Mouse (Mus musculus) liver, embryonic 16.5 days (tissue): ENCODE results near the gene Lrrc71. TPM values are rescaled to one million over a fixed set of nuclear protein-coding genes. Genes with fewer than 3 reads are reported as not detected.
A peak's percentile ranks its signal among the peaks of the same experiment; 100 is the strongest.

Source experiments
- ATAC-seq: fragments of 200-750 bp; cut with Nextera tagmentation; 2 replicates; pipeline ENCODE4 v1.8.0; 2017; ENCODE audit warnings: low read depth, mild to moderate bottlenecking, moderate number of reproducible peaks, moderate library complexity
- H3K27ac ChIP-seq: fragments of 300-500 bp; sonication (generic); 2 replicates; pipeline ENCODE4 v1.5.1; 2014; ENCODE audit warnings: mild to moderate bottlenecking, low read length
- H3K27me3 ChIP-seq: fragments of 300-500 bp; sonication (generic); 2 replicates; pipeline ENCODE4 v1.6.1; 2014; ENCODE audit warnings: low read depth, low read length, mixed read lengths; ENCODE audit not compliant: control insufficient read depth, insufficient read depth
- H3K36me3 ChIP-seq: fragments of 300-500 bp; sonication (generic); 2 replicates; pipeline ENCODE4 v1.6.1; 2014; ENCODE audit warnings: mild to moderate bottlenecking; ENCODE audit not compliant: control insufficient read depth, insufficient read depth
- H3K4me1 ChIP-seq: fragments of 300-500 bp; sonication (generic); 2 replicates; pipeline ENCODE4 v1.6.1; 2014; ENCODE audit warnings: low read depth, low read length, mixed read lengths; ENCODE audit not compliant: control insufficient read depth
- H3K4me2 ChIP-seq: fragments of 300-500 bp; sonication (generic); 2 replicates; pipeline ENCODE4 v1.6.1; 2014; ENCODE audit warnings: low read depth, low read length, mixed read lengths
- H3K4me3 ChIP-seq: fragments of 300-500 bp; sonication (generic); 2 replicates; pipeline ENCODE4 v1.5.1; 2014; ENCODE audit warnings: low read depth, mild to moderate bottlenecking, low read length
- H3K9ac ChIP-seq: fragments of 300-500 bp; sonication (generic); 2 replicates; pipeline ENCODE4 v1.6.1; 2014; ENCODE audit warnings: low read depth, low read length
- H3K9me3 ChIP-seq: fragments of 300-500 bp; sonication (generic); replicated peaks from 2 replicates; pipeline ENCODE4 v1.6.1; 2016; ENCODE audit warnings: low read length; ENCODE audit not compliant: control insufficient read depth
- WGBS: fragments of 180-500 bp; shearing (Covaris S2); extraction: QIAGEN DNeasy Blood & Tissue Kit; methylation state at CpG from one replicate; pipeline ENCODE4 v1.1.7; 2014; ENCODE audit not compliant: insufficient replicate concordance; 5-methylcytosine and 5-hydroxymethylcytosine counted together
- polyA plus RNA-seq: library from polyadenylated mRNA; unstranded; fragments of >200 nt; fragmentation: Nextera tagmentation; extraction: Ambion mirVana; gene quantifications from 2 replicates; pipeline ENCODE4 v1.2.1, GENCODE M21; 2015

Gene Lrrc71
- polyA plus RNA-seq, 1 experiment from 2014 or later = 0.18 TPM

DNA sequence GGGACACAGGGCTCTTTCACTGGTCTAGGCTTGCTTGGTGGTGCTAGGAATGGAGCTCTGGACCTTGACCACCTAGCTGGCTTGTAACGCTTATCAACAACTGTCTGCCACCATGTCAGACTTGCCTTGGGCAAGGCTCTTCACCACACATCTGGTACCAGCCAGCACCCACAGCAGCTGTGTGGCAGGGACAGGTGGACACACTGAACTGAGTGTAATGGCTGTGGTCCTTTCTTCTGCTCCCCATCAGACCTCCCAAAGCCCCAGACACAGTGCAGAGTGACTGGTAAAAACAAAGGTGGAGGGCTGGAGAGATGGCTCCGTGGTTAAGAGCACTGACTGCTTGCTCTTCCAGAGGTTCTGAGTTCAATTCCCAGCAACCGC lies 17.9 kb upstream of the Lrrc71 start:
- Histone ChIP-seq H3K36me3 (no peaks in the 10 kb centered on the region), H3K4me1 (peaks cover 4% of the 10 kb centered on the region), H3K27me3 (peaks cover 6% of the 10 kb centered on the region), H3K27ac (no peak overlapping the region; the same call in 1 of the 2 replicates), H3K4me3 (no peak overlapping the region), H3K4me2 (no peak overlapping the region), H3K9ac (no peak overlapping the region), H3K9me3 (no peaks in the 10 kb centered on the region)
- ATAC-seq = no peak
- WGBS = 49% methylated on average over 3 of the region's 3 CpGs

DNA sequence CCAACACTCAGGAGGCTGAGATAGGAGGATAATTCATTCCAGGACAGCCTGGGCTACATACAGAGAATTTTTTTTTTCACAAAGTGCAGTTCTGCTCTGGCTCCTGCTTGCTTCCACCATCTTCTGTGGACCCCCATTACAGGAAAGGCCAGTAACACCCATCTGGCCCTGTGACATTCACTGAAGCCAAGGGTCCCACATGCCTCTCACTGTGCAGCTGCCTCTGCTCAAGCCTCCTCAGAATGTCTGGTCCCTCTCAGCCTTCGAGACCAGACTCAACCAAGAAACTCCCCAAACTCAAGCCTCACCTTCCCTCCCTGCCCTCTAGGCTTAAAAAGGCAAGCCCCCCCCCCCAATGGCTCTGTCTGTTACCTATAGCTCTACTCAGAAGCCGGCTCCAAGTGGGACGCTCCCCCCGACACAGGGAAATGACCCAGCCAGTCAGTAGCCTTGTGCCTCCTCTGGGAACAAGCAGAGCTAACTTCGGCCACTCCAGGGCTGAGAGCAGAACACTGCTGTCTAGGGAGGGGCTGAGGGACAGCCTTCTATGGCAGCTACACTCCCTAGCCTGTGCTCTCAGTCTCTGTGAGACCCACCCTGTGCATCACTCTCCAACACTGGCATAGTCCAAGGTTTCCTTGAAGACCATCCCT lies 17.3 kb upstream of the Lrrc71 start:
- Histone ChIP-seq H3K27me3 (peaks cover 6% of the 10 kb centered on the region), H3K4me3 (no peak overlapping the region), H3K36me3 (no peaks in the 10 kb centered on the region), H3K4me2 (no peak overlapping the region), H3K27ac (peak overlapping the region; percentile 41), H3K9me3 (no peaks in the 10 kb centered on the region), H3K9ac (no peak overlapping the region), H3K4me1 (peaks cover 4% of the 10 kb centered on the region)
- no peak for ATAC-seq
- 57% methylated on average over 5 of the region's 5 CpGs for WGBS

DNA sequence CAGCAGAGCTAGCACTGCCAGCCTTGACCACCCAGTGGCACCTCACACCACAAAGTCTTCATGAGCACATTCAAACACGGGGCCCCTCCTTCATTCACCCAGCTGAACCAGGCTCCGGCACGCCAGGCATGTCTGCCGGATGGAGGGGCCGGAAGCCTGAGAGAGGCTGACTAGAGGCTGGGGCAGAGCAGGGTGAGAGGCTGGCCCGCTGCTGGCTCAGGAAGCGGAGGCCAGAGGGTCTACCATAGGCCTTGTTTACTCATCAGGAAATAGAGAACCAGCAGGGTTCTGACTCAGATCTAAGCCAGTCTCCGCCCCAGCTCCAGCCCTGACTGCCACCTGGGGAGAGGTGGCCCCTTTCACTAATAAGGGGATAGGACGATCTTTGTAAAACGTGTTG lies 16.7 kb upstream of the Lrrc71 start:
- Histone ChIP-seq H3K4me3 (no peak overlapping the region), H3K27me3 (peaks cover 6% of the 10 kb centered on the region), H3K4me1 (peaks cover 4% of the 10 kb centered on the region), H3K9ac (no peak overlapping the region), H3K27ac (peak overlapping the region; percentile 71), H3K4me2 (peak overlapping the region; percentile 10; the same call in 1 of the 2 replicates), H3K36me3 (no peaks in the 10 kb centered on the region), H3K9me3 (no peaks in the 10 kb centered on the region)
- ATAC-seq = peak; percentile 52
- 11% methylated on average over 10 of the region's 10 CpGs for WGBS

DNA sequence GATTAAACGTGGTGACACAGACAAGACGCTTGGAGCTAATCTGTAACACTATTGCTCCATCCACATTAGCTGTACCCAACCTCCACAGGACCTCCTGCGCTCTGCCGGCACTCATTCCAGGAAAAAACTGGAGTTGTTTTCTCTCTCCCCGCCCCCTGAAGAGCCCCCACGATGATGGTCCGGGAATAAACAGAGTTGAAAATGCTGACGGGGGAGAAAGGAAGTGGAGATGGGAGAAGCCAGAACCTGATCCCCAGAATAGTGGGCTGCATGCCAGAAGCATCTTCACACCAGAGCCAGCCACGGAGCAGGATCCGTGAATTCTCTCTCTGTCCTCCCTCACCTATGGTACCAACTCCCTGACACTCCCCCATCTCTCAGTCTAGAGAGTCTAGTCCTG lies 16.1 kb upstream of the Lrrc71 start:
- Histone ChIP-seq H3K4me1 (peaks cover 4% of the 10 kb centered on the region), H3K27ac (peak overlapping the region; percentile 71)
- WGBS = 16% methylated on average over 10 of the region's 10 CpGs

DNA sequence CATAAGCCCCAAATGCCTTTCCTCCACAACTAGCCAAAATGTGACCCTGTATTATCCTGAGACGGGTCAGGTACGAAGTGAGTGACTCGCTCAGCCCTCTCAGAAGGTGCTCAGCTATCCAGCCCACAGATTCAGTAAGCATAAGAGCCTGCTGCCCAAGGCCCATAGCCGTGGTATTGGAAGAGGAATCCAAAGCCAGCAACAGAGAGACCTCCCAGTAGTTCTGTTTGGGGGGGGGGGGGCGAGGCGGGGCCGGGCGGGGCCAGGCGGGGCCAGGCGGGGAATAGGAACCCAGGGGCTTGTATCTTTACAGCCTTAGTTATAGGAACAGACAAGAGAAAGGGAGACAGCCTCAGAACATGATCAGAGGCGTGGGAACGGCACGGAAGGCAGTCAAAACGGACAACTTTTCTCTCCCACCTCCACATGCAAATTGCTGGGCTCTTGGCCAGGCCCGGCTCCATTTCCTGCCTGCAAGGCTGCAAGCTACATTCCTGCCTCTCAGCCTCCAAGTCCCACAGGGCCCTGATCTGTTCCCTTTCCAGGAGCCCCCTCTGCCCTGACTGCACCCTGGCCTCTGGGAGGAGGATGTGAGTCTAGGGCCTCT lies 15.4 kb upstream of the Lrrc71 start:
- no peaks in the 10 kb centered on the region for H3K36me3 ChIP-seq
- H3K4me3 ChIP-seq = no peak overlapping the region
- peaks cover 4% of the 10 kb centered on the region for H3K4me1 ChIP-seq
- peaks cover 6% of the 10 kb centered on the region for H3K27me3 ChIP-seq
- no peak; the same call in 1 of the 2 replicates for ATAC-seq
- 0 out of 2 replicates have a peak overlapping the region, but pooled peaks have one; percentile 10 for H3K4me2 ChIP-seq
- H3K9me3 ChIP-seq = no peaks in the 10 kb centered on the region
- 12% methylated on average over 15 of the region's 15 CpGs for WGBS
- peak overlapping the region; percentile 71 for H3K27ac ChIP-seq
- no peak overlapping the region for H3K9ac ChIP-seq

More for the DNA sequence above, 16.1 kb upstream of the Lrrc71 start:
- Histone ChIP-seq H3K4me3 (no peak overlapping the region), H3K36me3 (no peaks in the 10 kb centered on the region), H3K4me2 (peak overlapping the region; percentile 10; the same call in 1 of the 2 replicates), H3K9me3 (no peaks in the 10 kb centered on the region), H3K27me3 (peaks cover 6% of the 10 kb centered on the region), H3K9ac (no peak overlapping the region)
- no peak for ATAC-seq

DNA sequence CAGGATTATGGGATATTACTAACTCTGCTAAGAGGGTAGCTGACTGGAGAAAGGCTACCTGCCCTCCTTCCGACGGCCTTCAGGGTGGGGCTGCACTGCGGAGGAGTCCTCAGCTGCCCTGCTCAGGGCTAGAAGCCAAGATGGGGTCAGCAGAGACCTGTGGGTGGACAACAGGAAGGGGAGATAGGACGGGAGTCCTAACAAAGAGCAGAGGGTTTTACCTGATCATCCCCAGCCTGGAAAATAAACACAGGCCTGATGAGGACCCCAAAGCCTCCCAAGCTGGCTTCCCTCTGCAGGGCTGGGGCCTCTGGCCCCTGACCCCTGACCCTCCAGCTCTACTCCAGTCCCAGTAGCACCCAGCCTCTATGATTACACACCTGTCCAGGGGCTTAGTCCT lies 14.8 kb upstream of the Lrrc71 start:
- no peak for ATAC-seq
- Histone ChIP-seq H3K4me3 (no peak overlapping the region), H3K9ac (no peak overlapping the region), H3K4me2 (no peak overlapping the region), H3K27ac (peak overlapping the region; percentile 29), H3K9me3 (no peaks in the 10 kb centered on the region), H3K36me3 (no peaks in the 10 kb centered on the region), H3K27me3 (peaks cover 1% of the 10 kb centered on the region), H3K4me1 (peaks cover 4% of the 10 kb centered on the region)
- WGBS = 58% methylated on average over 4 of the region's 4 CpGs

DNA sequence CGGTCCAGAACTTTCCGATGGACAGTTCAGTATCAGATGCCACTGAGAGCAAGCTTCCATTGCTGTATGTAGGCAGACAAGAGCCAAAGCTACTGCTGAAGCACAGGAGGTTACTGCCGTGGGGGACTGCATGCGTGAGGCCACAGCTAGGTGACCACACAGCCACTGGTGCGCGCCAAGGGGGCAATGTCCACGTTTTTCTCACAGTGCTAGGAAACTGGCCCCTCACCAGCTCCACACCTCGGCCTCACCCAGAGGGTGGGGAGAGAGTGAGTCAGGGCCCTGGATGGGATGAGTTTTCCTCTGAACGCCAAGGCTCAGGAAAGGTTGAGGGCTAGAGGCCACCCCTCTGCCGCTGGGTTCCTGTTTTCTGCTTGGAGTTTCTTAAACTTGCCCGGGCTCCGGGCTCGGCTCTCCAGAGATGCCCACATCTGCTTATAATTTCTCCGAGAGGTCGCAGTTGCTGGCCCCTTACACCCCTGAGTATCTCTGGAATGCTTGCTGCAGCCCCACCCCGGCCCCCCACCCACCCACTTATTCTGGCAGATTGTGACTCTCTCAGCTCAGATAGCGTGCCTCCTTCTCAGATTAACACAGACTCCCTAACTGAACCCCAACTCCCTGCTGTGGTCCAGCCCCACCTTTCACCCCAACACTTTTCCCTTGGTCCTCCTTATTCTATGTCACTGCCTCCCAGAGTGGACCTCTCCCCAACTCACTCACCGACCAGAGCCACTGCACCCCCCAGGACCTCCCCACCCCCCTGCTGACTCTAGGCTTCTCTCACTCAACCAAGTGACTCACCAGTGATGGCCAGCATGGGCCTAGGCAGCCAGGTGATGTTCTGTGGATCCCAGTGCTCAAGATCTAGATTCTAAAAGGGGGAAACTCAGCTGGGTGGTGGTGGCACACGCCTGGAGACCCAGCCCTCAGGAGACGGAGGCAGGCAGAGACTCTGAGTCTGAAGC lies 13.3 kb upstream of the Lrrc71 start:
- no peak for ATAC-seq
- Histone ChIP-seq H3K9ac (no peak overlapping the region), H3K4me3 (no peak overlapping the region), H3K4me2 (no peak overlapping the region), H3K36me3 (no peaks in the 10 kb centered on the region), H3K9me3 (no peaks in the 10 kb centered on the region), H3K27ac (no peak overlapping the region), H3K27me3 (no peaks in the 10 kb centered on the region), H3K4me1 (peaks cover 4% of the 10 kb centered on the region)
- WGBS = 50% methylated on average over 20 of the region's 20 CpGs

DNA sequence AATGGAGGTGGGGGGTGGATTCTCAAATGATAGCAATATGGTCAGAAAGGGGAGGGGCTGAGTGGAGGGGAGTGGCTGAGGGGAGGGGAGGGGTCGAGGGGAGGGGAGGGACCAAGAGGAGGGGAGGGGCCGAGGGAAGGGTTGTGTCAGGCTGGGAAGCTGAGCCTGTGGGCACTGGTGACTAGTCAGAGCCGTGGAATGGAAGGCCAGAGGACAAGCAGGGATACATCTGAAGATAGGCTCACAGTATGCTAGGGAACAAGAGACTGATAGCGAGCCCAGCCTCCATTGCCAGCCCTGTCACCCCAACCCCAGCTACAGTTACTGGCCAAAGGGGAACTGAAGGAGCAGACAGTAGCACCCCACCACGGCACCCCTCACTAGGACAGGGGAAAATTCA lies 10.2 kb upstream of the Lrrc71 start:
- 31% methylated on average over 5 of the region's 5 CpGs for WGBS
- Histone ChIP-seq H3K36me3 (no peaks in the 10 kb centered on the region), H3K27ac (no peak overlapping the region)

More for the DNA sequence above, 10.2 kb upstream of the Lrrc71 start:
- Histone ChIP-seq H3K9ac (no peak overlapping the region), H3K27me3 (no peaks in the 10 kb centered on the region), H3K4me1 (peaks cover 4% of the 10 kb centered on the region), H3K9me3 (no peaks in the 10 kb centered on the region), H3K4me2 (no peak overlapping the region), H3K4me3 (no peak overlapping the region)
- ATAC-seq = no peak
